Mouse (Mus musculus): ENCODE data around the gene Pdzrn3.

Gene Pdzrn3

GRCm38 (mm10) chr6:101377167-101377934, at the start of gene Pdzrn3:
Gene Pdzrn3 (minus strand): TSS chr6:101377897.
- peak in 1 of 2 experiments; percentile 51 for DNase-seq (ENCODE audit: low spot score in 2 of 2)

- no peak for DNase-seq (ENCODE audit: low spot score in 2 of 2)
These were observed 49.6 kb upstream of the Pdzrn3 start for GRCm38 (mm10) chr6:101427296-101427695.

GRCm38 (mm10) chr6:101426301-101426700, 48.6 kb upstream of the Pdzrn3 start:
- DNase-seq (ENCODE audit: low spot score in 2 of 2), result peak in 1 of 2 experiments; percentile 65

- no peak for DNase-seq (ENCODE audit: low spot score in 2 of 2)
These were observed 44.6 kb upstream of the Pdzrn3 start for GRCm38 (mm10) chr6:101422084-101422954.

GRCm38 (mm10) chr6:101418213-101418612, 40.5 kb upstream of the Pdzrn3 start:
- DNase-seq (ENCODE audit: low spot score in 2 of 2), result no peak

GRCm38 (mm10) chr6:101411701-101412100, 34.0 kb upstream of the Pdzrn3 start:
- DNase-seq (ENCODE audit: low spot score in 2 of 2), result no peak

GRCm38 (mm10) chr6:101411064-101411463, 33.4 kb upstream of the Pdzrn3 start:
- DNase-seq (ENCODE audit: low spot score in 2 of 2), result no peak

- DNase-seq (ENCODE audit: low spot score in 2 of 2), result peak in 1 of 2 experiments; percentile 68
These were observed 19.0 kb upstream of the Pdzrn3 start for GRCm38 (mm10) chr6:101396711-101397110.

GRCm38 (mm10) chr6:101395908-101396307, 18.2 kb upstream of the Pdzrn3 start:
- DNase-seq (ENCODE audit: low spot score in 2 of 2), result no peak

- no peak for DNase-seq (ENCODE audit: low spot score in 2 of 2)
These were observed 15.1 kb upstream of the Pdzrn3 start for GRCm38 (mm10) chr6:101392801-101393117.

- DNase-seq (ENCODE audit: low spot score in 2 of 2), result no peak
These were observed 14.6 kb upstream of the Pdzrn3 start for GRCm38 (mm10) chr6:101392107-101392800.

- DNase-seq (ENCODE audit: low spot score in 2 of 2), result no peak
These were observed 7.8 kb upstream of the Pdzrn3 start for GRCm38 (mm10) chr6:101385490-101385889.

GRCm38 (mm10) chr6:101384958-101385357, 7.3 kb upstream of the Pdzrn3 start:
- no peak for DNase-seq (ENCODE audit: low spot score in 2 of 2)

GRCm38 (mm10) chr6:101384476-101384875, 6.8 kb upstream of the Pdzrn3 start:
- no peak for DNase-seq (ENCODE audit: low spot score in 2 of 2)

- DNase-seq (ENCODE audit: low spot score in 2 of 2), result no peak
These were observed 5.2 kb upstream of the Pdzrn3 start for GRCm38 (mm10) chr6:101382891-101383290.

- DNase-seq (ENCODE audit: low spot score in 2 of 2), result no peak
These were observed 1.8 kb upstream of the Pdzrn3 start for GRCm38 (mm10) chr6:101379546-101379945.

GRCm38 (mm10) chr6:101377935-101378609, 375 bp upstream of the Pdzrn3 start:
- peak in 1 of 2 experiments; percentile 53 for DNase-seq (ENCODE audit: low spot score in 2 of 2)

- DNase-seq (ENCODE audit: low spot score in 2 of 2), result no peak
These were observed 1.1 kb downstream of the Pdzrn3 start for GRCm38 (mm10) chr6:101376511-101377166.

GRCm38 (mm10) chr6:101376049-101376448, 1.6 kb downstream of the Pdzrn3 start:
- DNase-seq (ENCODE audit: low spot score in 2 of 2), result no peak

- DNase-seq (ENCODE audit: low spot score in 2 of 2), result no peak
These were observed 3.0 kb downstream of the Pdzrn3 start for GRCm38 (mm10) chr6:101374721-101375120.

- no peak for DNase-seq (ENCODE audit: low spot score in 2 of 2)
These were observed 3.5 kb downstream of the Pdzrn3 start for GRCm38 (mm10) chr6:101374186-101374585.
